Mouse (Mus musculus) yolk sac, embryonic 10.5 days (tissue): ENCODE measurements at regions not wholly inside any gene's neighbourhood (a gene's known extent, or its start where the extent isn't known, plus 50 kb on each side); places are given as distances from the start of the nearest gene placed in this dataset.

Experiments used
- DNase-seq: peaks from one replicate; pipeline ENCODE4 v3.0.0-alpha.2; 2017; ENCODE audit warnings: low spot score

GRCm38 (mm10) chr16:93014991-93015390 is 189.0 kb upstream of the Runx1 start:
- no peak for DNase-seq

DNA sequence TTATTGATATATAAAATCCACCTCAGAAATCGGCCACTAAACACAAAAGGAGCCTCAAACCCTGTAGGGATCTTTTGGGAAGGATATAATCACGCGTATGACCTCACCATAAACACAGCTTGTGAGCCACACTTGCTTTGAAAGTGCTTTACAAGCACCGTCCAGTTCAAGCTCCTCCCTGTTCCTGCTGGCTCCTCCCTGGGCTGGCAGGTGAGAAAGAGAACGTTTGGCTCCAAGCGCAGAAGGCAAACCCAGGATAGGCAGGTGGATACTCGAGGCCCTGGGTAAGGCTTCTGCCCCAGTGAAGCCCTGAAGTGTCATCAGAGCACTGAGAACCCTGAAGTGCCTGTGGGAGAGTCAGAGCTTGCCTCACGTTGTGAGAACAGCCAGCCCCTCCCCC is 187.9 kb upstream of the Runx1 start:
- no peak for DNase-seq

- DNase-seq: no peak
These were observed 187.3 kb upstream of the Runx1 start for GRCm38 (mm10) chr16:93013256-93013655.

GRCm38 (mm10) chr16:93011474-93011873 is 185.5 kb upstream of the Runx1 start:
- DNase-seq: no peak

- no peak for DNase-seq
These were observed 180.5 kb upstream of the Runx1 start for GRCm38 (mm10) chr16:93006321-93006984.

- DNase-seq: no peak
These were observed 179.5 kb upstream of the Runx1 start for GRCm38 (mm10) chr16:93005470-93005869.

DNA sequence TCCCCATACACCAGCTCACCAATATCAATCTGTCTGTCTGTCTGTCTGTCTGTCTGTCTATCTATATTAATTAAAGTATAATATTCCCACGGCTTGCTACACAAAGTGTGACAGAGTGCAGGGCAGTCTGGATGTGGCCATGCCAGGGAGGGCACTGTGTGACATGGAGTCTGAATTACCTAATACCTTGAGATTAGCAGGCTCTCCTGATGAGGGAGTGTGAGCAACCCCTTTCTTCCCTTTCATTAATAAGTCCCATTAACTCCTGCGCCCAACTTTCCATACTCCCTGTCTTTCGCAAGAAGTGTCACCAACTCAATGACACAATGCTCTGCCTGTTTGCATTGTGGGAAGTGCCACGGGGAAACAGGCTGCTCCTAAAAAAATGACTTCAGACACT is 177.9 kb upstream of the Runx1 start:
- no peak for DNase-seq

DNA sequence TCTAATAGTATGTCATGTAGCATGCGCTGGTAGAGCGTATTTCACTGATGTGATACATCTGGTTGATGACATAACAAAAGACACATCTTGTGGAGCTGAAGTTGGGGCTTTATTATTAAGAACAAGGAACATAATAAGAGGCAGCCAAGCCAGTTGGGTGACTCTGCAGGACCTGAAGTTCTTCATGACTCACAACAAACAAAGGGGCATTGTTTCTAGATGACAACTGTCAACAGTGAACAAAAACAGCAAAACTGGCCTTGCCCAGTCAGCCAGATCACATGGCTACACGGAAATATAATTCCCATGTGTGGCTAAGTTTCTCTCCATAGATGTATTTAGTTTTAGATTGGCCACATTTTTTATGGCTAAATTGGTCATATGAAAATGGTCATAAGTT is 172.7 kb upstream of the Runx1 start:
- DNase-seq: no peak

- no peak for DNase-seq
These were observed 171.7 kb upstream of the Runx1 start for GRCm38 (mm10) chr16:92997636-92998035.

- DNase-seq: no peak
These were observed 170.0 kb upstream of the Runx1 start for GRCm38 (mm10) chr16:92995993-92996350.

GRCm38 (mm10) chr16:92995132-92995992 is 169.4 kb upstream of the Runx1 start:
- no peak for DNase-seq

DNA sequence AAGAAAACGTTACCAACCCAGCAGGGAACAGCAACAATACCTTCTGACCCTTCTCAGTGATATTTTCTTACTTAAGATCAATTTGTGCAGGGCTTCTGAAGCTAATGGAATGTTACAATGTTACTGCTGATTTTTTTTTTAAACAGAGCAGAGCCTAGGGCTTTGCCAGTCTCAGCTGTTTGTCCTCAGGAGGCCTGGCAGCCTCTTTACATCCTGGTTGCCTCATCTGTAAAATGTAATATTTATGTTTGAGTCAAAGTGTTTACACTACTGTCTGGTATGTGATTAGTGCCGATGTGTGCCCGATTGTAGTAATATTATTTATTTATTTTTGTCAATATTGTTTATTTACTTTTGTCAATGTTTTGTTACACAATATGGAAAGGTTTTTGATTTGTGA is 166.9 kb upstream of the Runx1 start:
- DNase-seq: no peak

- DNase-seq: no peak
These were observed 165.5 kb upstream of the Runx1 start for GRCm38 (mm10) chr16:92991405-92991804.

- no peak for DNase-seq
These were observed 162.5 kb upstream of the Runx1 start for GRCm38 (mm10) chr16:92988416-92988815.

- no peak for DNase-seq
These were observed 162.1 kb upstream of the Runx1 start for GRCm38 (mm10) chr16:92988000-92988399.

GRCm38 (mm10) chr16:92985768-92986167 is 159.8 kb upstream of the Runx1 start:
- no peak for DNase-seq

- no peak for DNase-seq
These were observed 157.0 kb upstream of the Runx1 start for GRCm38 (mm10) chr16:92982934-92983333.

GRCm38 (mm10) chr16:92979620-92980330 is 153.8 kb upstream of the Runx1 start:
- no peak for DNase-seq

DNA sequence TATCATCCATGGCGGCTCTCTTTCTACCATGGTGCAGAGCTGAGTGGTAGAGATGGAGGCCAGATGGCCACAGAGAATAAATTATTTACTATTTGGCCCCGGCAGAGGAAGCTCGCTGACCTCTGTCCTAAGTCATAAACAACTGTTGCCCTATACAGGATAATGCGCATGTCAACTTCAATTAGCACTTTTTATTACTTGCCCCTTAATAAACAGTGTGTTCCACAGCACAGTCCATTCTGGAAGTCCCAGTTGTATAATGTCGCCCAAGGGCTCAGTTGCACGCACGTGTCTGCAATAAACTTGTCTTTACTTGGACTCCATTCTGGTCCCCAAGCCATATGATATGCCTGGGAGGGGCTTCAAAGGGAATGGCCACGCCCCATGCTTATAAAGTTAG is 150.1 kb upstream of the Runx1 start:
- no peak for DNase-seq

GRCm38 (mm10) chr16:92975090-92975489 is 149.1 kb upstream of the Runx1 start:
- no peak for DNase-seq

- no peak for DNase-seq
These were observed 146.7 kb upstream of the Runx1 start for GRCm38 (mm10) chr16:92972681-92973080.

DNA sequence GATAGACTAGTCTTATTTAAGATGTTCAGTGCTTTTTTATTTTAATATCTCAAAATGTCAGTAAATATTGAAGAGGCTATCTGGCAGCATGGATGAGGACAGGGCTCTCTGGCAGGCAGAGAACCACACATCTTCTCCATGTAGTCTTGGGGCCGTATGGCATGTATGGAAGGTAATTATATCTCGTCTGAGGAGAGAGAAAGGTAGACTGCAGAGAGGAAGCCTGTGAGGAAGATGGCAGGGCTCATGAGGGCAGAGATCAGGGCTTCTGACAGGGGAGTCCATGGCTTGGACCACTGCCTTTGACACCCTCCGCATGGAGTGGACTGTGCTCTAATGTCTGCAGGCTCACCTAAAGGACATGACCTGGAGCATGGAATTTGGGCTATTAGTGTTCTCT is 146.0 kb upstream of the Runx1 start:
- no peak for DNase-seq

- DNase-seq: no peak
These were observed 144.6 kb upstream of the Runx1 start for GRCm38 (mm10) chr16:92970587-92970986.
